Mouse (Mus musculus) thymus, adult 18-20 months (tissue): Measurements from ENCODE around the gene Zbtb34.

Experiments used
- DNase-seq, 2 experiments: peaks; one replicate each; pipeline ENCODE4 v3.0.0; 2022; ENCODE audit warnings: mixed read lengths in 2 of 2

Zbtb34 gene

DNA sequence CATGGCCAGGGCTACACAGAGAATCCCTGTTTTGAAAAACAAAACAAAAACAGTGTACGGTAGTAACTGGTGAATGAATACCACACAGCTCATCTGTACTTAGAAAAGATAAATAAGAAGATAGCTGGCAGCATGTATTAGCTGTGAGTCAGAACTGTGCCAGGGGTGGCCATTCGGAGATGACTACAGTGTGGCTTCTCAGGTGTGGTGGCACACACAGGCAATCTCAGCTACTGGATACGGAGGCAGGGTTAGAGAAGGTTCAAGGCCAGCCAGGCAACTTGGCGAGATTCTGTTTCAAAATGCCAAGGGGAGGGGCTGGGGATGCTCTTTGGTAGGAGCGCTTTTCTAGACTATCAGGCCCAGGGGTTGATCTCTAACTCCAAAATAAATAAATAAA lies 14.6 kb upstream of the Zbtb34 start:
- DNase-seq: no peak

DNA sequence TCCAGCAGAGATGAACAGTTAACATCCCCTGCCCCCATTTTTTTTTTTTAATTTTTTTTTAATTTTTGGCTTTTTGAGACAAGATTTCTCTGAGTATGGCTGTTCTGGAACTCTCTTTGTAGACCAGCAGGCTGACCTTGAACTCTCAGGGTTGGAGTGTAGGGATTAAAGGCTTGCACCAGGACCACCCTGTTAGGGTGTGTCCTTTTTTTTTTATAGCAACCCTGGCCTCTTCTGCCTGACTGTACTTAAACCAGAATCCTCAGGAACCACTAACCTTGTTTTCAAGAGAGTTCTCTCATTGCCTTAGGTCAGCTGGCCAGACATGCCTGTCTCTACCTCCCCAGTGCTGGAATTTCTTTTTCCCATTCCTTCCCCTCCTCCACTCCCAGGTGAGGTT lies 13.7 kb upstream of the Zbtb34 start:
- no peak for DNase-seq

DNA sequence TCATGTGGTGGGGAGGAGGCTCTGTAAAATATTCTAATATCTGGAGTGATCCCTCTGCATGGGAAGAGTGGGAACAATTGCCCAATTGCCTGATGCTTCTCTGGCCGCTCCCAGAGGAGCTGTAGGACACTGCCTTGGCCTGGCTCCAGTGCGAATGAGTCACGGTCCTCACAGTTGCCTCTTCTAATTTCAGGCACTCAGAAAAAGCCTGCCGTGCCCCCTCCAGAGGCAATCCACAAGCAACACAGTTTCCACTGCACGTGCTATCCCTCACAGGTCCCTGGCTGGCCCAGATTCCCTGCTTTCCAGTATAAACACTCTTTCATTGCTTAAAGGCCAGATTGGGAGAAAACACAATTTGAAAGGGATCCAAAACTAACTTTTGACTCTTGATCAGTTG lies 13.2 kb upstream of the Zbtb34 start:
- no peak for DNase-seq

DNA sequence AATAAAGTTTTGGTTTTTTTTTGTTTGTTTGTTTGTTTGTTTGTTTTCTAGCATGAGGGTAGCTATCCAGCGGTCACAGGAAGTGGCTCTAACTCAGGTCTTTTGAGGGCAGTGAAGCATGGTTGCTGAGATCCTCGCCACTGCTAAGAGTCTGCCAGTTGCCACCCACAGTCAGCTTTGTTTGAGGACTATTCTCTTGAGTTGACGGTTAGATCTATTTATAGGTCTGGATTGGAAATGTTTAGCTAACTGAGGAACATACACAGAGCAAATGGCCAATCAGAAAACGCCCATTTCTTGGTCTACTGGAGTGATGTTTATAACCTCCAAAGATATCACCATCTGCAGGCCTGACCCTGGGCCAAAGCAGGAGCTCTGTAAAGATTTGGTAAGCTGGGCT lies 11.6 kb upstream of the Zbtb34 start:
- DNase-seq: no peak

DNA sequence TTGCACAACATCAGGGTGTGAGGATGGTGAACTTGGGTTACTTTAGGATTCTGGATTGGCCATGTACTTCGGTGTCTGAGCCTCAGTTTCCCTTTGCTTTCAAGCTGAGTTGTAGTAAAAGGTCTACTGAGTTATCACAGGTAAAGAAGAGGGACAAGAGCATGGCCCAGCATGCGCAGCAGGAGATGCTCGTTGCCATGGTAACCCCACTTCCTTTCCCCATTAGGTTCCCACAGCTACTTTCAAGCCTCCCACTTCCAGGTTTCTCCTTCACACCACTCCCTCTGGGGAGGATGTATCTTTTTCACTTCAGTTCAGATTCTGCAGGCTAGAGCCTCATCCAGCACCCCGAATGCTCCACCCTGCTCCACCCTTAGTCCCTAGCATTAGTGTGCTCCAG lies 9.8 kb upstream of the Zbtb34 start:
- DNase-seq: no peak

DNA sequence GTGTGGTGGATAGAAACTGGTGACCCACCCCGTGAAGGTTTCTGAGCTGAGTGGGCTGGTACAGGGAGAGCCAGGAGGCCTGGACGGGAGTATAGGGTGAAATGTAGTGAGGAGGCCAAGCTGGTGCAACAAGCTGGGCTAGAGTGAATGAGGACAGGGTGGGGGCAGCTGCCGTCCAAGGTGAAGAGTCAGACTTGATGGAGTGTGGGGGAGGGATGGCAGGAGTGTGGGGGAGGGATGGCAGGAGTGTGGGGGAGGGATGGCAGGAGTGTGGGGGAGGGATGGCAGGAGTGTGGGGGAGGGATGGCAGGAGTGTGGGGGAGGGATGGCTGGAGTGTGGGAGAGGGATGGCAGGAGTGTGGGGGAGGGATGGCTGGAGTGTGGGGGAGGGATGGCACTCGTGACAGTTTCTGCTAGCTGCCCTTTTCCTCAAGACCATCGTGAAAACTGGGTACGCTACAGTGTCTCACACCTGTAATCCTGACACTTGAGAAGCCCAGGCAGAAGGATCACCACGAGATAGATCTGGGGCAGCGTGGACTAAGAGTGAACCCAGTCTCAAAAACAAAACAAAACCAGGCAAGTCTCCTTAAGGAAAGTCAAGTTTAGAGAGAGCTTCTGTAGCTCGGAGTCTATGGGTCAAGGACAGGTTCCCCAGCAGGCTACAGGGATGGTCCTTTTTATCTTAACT lies 9.0 kb upstream of the Zbtb34 start:
- no peak for DNase-seq

DNA sequence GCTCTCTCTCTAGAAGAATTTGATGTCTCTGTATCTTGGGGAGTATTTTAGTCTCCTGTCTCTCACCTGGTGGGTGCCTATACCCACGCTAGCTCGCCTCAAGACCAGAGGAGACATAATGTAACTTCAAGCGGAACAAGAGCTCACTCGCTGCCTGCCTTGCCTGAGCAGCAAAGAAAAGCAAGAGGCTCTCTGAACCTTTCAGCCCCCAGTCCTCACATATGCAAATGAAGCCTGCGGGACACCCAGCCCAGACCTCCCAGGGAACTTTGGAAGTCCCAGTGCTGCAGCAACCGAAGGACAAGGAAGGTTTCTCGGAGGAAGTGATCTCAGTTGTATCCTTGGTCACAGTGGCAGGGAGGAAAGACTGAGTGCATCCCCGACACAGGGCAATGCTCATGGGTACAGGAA lies 8.4 kb upstream of the Zbtb34 start:
- DNase-seq: no peak

DNA sequence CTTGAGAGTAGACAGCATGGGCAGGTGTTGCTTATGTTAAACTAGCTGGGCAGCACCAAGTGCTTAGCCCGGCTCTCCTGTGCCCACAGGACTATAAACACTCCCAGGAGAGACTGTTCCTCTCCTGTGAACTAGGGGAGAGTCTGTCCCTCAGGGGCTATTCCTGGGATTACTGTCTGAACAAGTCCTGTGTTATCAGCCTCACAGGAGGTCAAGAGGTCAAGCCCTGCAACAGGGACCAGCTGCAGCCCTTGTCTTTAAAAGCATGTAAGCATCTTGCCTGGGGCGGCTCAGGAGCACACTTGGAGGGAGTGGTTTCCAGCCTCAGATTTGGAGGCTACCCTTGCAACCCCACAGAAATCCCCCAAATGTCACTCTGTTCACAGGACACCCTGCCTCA lies 7.3 kb upstream of the Zbtb34 start:
- DNase-seq: no peak

DNA sequence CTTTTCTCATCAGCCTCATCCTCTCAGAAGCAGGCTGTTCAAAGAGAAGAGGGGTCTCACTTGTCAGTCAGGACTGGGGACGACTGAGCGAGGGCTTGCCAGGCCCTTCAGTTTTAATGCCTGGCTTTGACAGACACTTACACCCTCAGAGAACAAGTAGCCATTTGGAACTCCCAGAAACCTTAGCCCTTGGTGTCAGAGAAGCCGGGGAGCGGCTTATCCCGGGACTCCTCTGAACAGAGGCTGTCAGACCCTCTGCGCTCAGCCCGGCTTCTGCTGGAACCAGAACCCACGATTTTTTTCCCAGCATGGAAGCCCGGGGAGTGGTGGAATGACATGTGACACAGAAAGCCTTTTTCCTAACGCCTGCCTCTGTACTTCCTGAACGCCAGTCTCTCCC lies 6.1 kb upstream of the Zbtb34 start:
- no peak for DNase-seq

DNA sequence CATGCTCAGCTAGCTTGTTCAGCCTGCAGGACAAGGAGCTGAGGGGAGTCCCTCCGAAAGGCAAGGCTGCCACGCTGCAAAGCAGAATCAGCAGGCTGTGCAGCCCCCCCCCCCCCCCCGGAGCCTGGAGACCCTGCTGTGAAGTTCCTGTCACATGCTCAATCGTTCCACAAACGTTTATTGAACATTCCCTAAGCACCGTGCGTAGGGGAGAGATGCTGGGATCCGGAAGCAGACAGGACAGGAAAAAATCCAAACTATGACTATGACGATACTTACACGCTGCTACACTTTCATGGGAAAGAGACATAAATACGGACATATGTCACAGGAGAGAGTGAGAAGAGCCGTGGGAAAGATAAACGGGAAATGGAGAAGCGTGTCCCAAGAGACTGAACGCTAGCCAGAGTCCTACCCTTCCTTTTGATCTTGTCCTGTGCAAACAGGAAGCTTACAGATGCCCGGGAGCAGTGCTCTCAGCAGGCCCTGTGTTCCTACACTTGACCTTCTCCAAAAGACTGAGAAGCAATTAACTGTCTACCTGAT lies 5.0 kb upstream of the Zbtb34 start:
- DNase-seq: no peak

DNA sequence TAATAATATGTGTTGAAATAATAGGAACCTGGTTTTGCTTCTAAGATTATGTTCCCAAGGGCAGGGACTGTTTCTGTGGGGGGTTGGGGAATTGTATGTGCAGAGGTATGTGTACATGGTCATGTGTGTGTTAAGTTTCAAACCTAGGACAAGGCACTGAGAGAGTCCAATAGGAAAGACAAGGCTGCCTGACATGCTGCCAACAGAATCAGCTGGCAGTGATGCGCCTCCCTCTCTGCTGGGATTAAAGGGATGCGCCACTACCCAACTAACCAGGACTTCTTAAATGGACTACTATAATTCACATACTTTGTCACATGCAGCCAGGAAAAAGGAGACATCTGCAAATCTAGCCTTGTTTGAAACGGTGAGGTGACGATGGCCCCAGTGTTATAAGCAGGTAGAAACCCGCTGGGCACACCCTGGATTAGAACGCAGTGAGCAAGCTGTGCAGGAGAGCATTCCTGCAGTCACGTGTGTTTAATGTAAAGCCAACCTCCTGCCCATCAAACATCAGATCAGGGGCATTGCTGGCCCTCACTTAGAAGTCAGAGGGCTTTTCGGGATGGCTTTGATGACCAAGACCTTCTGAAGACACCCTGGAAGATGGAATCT lies 4.0 kb upstream of the Zbtb34 start:
- DNase-seq: no peak

DNA sequence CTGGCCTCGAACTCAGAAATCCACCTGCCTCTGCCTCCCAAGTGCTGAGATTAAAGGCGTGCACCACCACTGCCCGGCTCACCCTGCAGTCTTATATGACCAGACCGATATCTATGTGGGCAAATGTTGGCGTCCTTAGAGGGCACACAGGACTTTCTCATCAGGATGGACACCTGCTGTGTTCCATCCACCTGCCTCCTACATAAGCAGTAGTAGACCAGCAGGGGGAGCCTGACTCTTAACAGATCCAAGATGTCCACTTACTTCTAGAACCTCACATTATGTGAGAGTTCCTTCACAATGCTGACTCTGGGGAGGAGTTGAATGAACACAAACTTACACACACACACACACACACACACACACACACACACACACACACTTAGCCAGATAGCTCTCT lies 1.8 kb upstream of the Zbtb34 start:
- peak in 1 of 2 experiments; percentile 22 for DNase-seq

DNA sequence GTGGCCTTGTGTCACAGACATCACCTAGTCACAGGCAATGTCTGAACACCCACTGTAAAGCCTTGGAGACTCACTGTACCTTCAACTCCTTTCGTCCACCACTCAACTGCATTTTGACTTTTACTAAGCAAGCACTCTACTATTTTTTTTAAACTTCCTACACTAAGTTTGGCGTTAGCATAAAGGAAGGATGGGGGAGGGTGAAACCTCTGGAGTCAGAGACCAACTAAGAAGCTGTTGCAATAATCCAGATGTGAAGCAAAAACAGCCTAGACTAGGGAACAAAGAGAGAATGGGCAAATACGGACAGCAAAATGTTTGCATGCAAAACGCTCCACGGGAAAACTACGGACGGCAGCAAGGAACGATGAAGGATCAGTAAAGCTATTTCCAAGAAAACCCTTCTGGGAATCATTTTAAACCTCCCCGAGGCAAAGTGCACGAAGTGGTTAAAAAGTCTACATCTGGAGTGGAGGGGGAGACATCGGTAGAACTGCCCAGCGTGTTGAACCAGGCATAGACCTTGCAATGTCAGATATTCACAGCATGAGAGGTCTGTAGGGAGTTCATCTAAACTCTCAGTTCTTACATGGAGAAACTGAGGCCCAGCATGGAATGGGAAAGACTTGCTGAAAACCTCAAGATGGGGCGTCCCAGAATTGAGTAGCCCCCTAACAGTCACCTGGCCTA lies 898 bp downstream of the Zbtb34 start:
- no peak for DNase-seq

DNA sequence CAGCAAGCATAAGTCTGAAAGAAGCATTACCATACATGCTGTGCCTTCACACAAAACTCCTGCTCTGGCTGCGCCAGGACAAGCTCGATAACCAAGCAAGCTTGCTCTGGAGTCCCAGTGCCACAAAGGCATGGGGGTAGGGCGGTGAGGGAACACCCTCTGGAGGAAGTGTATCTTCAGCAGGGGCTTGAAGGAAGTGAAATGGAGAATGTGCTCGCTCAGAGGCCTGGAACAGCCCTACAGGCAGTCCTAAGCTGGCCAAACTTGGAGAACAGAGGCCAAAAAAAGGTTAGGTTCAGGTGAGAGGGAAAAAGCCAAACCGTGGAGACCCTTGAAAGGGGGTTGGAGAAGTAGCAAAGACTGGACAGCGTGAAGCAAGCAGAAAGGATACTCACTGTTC lies 1.8 kb downstream of the Zbtb34 start:
- DNase-seq: peak; percentile 16 to 41

DNA sequence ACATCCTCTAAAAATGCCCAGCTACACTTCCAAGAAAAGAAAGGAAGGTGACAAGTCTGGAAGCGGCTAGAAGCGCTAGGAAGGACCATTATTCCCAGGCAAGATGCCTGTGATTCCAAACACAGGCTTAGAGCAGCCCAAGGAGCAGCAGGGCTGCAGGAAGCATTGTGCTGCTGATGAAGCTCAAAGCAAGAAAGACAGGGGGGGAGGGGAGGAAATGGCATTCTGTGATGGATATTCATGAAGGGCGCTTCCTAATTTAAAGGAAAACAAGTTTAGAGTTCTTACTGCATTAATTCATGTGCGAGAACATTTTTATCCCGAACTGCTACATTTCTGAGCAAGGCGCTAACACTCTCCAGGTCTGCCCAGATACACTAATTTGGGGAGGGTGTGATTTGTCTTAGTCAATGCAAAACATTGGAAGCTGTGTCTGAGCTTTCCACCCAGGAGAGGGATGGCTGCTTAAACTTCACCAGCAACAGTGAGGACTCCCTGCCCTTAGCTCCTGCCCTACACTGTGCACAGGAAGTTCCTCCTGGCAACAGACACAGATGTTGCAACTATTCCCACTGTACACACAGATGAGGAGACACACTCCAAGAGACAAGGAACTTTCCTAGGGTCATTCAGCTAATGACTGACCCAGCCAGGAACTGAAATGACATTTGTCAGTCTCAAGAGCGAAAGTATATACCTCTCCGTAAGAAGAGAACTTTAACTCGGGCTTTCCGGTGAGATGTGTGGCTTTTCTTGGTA lies 4.3 kb downstream of the Zbtb34 start:
- no peak for DNase-seq

DNA sequence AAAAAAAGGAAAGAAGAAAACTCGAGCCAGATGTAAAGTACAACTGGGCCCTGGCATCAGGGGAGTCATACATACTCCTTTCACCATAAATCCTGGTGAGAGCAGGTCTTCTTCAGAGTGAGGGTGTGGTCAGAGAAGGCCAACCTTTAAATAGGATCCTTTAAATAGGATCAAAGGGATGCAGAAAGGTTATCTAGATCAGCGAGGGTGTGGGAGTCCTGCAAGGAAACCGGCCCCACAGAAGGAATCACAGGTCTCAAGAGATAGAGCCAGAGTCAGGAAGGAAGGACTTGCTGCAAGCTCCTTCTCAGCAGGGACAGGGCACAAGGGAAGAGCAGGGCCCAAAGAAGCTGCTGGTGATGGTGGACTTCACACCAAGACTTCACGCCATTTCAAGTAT lies 13.7 kb downstream of the Zbtb34 start:
- DNase-seq: no peak

DNA sequence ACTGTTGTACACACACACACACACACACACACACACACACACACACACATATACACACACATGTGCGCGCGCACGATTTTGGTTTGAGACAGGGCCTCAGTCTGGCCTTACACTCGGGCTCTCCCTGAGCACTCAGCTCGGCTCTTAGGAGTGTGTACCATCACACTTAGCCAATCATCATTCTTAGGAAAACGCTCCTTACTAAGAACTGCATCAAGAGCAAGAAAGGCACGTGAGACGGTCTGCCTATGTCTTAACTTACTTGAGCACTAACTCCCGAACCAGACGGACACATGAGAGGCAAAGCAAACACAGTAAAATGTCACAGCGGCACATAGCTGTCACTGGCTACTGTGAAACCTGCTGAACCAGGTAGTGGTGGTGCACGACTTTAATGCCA lies 17.1 kb downstream of the Zbtb34 start:
- no peak for DNase-seq

DNA sequence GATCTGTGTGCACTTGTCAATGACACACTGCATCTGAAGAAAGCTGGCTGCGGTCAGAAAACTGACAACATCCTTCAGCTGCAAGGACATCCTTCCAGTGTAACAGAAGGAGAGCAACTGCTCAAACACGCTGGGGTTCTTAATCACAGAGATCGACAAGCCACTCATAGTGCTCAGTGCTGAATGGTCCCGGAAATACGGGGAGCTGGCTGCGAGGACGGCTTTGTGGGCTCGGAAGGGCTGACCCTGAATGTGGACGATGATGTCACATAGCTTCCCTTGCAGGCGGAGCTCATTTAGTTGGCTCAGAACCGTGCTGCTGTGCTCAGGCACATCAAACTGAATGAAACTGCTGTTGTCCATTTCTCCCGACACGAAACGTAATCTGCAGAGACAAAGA lies 19.0 kb downstream of the Zbtb34 start:
- DNase-seq: no peak

DNA sequence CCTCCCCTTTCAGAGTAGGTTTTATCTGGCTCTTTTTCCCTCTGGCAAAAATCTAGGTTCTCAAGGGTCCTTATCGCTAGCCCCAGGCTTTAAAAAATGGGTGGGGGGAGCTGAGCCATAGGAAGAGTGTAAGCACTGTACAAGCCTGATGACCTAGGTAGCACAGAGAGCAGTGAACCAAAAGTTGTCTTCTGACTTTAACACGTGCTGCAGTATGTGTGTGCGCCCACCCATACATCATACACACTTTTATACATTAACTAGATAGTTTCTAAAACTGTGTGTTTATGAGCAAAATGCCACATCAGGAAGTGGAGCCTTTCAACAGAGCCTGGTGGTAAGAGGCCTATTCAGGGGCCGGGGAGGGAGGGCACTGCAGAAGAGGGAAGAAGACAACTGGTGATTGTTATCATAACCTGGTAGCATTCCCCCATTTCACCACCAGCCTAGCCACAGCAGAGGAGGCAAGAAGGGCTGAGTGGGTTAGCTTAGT lies 27.6 kb downstream of the Zbtb34 start:
- DNase-seq: no peak

DNA sequence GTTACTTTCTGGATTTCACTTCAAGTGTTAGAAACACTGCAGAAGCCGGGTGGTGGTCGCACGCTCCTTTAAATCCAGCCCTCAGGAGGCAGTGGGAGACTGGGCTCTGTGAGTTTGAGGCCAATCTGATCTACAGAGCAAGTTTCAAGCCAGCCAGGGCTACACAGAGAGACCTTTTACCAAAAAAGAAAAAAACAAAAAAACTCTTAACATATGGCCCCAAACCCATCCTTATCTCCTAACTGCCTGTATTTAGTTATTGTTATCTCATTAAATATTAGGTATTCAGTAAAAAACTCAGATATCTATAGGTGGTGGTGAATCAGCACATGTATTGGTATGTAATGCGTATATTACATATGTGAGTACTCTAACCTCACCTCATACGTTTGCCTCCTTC lies 28.5 kb downstream of the Zbtb34 start:
- no peak for DNase-seq

DNA sequence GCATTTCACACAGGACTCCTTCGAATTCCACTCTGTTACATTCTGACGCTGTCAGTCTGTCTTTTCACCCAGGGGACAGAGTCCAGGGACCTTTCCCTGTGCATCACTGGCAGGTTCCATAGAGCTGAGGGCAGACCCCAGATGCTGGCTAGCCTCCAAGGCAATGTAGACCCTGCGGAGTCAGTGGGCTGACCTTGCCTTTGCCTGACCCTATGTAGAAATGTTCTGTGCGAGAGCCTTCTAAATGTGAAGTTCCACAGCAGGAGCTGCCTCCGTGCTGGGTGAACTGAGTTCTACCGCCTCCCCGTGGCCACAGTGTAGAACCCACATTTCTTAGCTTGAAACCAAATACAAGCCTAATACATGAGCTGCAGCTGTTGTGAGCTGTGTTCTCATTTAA lies 28.9 kb downstream of the Zbtb34 start:
- peak in 1 of 2 experiments; percentile 10 for DNase-seq

DNA sequence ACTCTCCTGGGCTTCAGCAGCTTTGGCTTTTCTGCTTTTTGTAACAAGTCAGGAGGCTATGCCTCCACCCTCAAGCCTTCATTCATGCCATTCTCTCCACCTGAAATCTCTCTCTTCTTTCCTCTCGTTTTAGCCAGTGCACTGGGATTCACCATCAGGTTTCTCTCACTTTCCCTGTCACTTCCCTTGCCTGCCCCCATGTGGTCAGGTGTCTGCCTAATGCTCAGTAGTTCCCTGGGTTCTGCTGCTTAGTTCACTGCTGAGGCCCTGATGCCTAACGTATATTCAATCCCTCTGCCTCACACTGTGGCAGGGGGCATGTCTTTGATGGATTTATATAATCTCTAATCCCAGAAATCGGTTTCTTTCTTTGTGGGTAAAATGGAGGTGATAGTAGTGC lies 29.9 kb downstream of the Zbtb34 start:
- no peak for DNase-seq

DNA sequence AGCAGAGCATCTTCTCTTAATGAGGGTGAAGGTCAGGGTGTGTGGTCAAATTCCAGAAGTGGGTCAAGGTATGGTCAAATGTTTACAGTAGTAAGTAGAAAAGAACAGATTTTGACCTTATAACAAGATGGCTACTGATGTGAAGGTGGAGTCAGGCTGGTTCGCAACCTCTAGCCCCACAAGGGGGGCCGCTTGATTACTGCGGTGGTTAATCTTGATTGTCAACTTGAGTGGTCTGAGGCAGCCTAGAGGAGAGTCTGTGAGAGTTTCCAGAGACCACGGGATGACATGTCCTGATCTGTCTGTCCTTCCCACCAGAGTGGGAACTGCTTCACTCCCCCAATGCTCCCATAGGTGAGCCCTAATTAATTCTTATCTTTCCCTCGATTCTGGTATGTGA lies 30.6 kb downstream of the Zbtb34 start:
- DNase-seq: no peak
